Mouse (Mus musculus) small intestine, adult 2 months (tissue): Measurements from ENCODE around the gene Prss37.

ENCODE experiments used
- CTCF ChIP-seq: fragments of 200-500 bp; IDR thresholded peaks from 2 replicates; pipeline ENCODE4 v1.5.1; 2012; ENCODE audit warnings: low read depth, mild to moderate bottlenecking, control low read depth, inconsistent platforms, low read length, moderate library complexity, mixed read lengths; ENCODE audit not compliant: insufficient replicate concordance, insufficient read length; ENCODE audit errors: extremely low read depth
- POLR2A ChIP-seq: fragments of 200-500 bp; IDR thresholded peaks from 2 replicates; pipeline ENCODE4 v1.6.1; 2012; ENCODE audit warnings: low read depth, mild to moderate bottlenecking, control low read depth, inconsistent platforms, low read length, moderate library complexity

- TF ChIP-seq CTCF (no peak), POLR2A (no peak)
These were observed 37.0 kb downstream of the Prss37 start for GRCm38 (mm10) chr6:40482318-40482717.
